Mouse (Mus musculus): ENCODE measurements around the gene Mfap1b.
A peak's percentile ranks its signal among the peaks of the same experiment; 100 is the strongest.
"Not testable (repeated sequence)": the region's sequence is repeated elsewhere in the genome, so short reads cannot be mapped to it uniquely, and the experiment has no call there.

The Mfap1b gene

GRCm38 (mm10) chr2:121468982-121469381 lies 4.9 kb downstream of the Mfap1b start:
- DNase-seq = not testable (repeated sequence)

GRCm38 (mm10) chr2:121460071-121460470 lies 13.8 kb downstream of the Mfap1b start:
- DNase-seq = no peak

- peak; percentile 89 for DNase-seq
These were observed 16.9 kb downstream of the Mfap1b start, which contains the start of gene Serinc4 for GRCm38 (mm10) chr2:121456692-121457642. Gene Serinc4, minus strand, starts transcription at chr2:121456781.

- DNase-seq = no peak
These were observed 18.3 kb downstream of the Mfap1b start for GRCm38 (mm10) chr2:121455534-121455933.

- DNase-seq = no peak
These were observed 19.9 kb downstream of the Mfap1b start for GRCm38 (mm10) chr2:121453917-121454316.

GRCm38 (mm10) chr2:121452990-121453389 lies 20.9 kb downstream of the Mfap1b start, which contains the start of gene Hypk:
Gene Hypk, plus strand, starts transcription at chr2:121453290.
- DNase-seq = no peak

GRCm38 (mm10) chr2:121452361-121452760 lies 21.5 kb downstream of the Mfap1b start:
- no peak for DNase-seq

GRCm38 (mm10) chr2:121450093-121450492 lies 23.8 kb downstream of the Mfap1b start:
- DNase-seq = peak; percentile 58

GRCm38 (mm10) chr2:121449545-121450011 lies 24.3 kb downstream of the Mfap1b start:
- no peak for DNase-seq

- peak; percentile 100 for DNase-seq
These were observed 24.9 kb downstream of the Mfap1b start, which contains the start of gene Serf2 for GRCm38 (mm10) chr2:121448739-121449535. Gene Serf2, plus strand, starts transcription at chr2:121449195.

- DNase-seq = peak; percentile 74
These were observed 25.7 kb downstream of the Mfap1b start for GRCm38 (mm10) chr2:121448136-121448535.

GRCm38 (mm10) chr2:121447006-121447405 lies 26.9 kb downstream of the Mfap1b start:
- DNase-seq = no peak

GRCm38 (mm10) chr2:121446506-121446905 lies 27.4 kb downstream of the Mfap1b start:
- DNase-seq = no peak

GRCm38 (mm10) chr2:121445117-121445516 lies 28.8 kb downstream of the Mfap1b start:
- no peak for DNase-seq

- DNase-seq = no peak
These were observed 29.7 kb downstream of the Mfap1b start, which contains the start of gene Ell3 for GRCm38 (mm10) chr2:121444178-121444577. Gene Ell3, minus strand, starts transcription at chr2:121444278.

GRCm38 (mm10) chr2:121443068-121443349 lies 30.9 kb downstream of the Mfap1b start:
- no peak for DNase-seq

GRCm38 (mm10) chr2:121442259-121443067 lies 31.4 kb downstream of the Mfap1b start:
- DNase-seq = peak; percentile 92

GRCm38 (mm10) chr2:121441800-121442199 lies 32.1 kb downstream of the Mfap1b start:
- no peak for DNase-seq

- no peak for DNase-seq
These were observed 32.8 kb downstream of the Mfap1b start for GRCm38 (mm10) chr2:121440834-121441605.

- DNase-seq = peak; percentile 86
These were observed 34.1 kb downstream of the Mfap1b start for GRCm38 (mm10) chr2:121439746-121440145.

- no peak for DNase-seq
These were observed 39.0 kb downstream of the Mfap1b start for GRCm38 (mm10) chr2:121434854-121435253.

GRCm38 (mm10) chr2:121425890-121426289 lies 48.0 kb downstream of the Mfap1b start:
- no peak for DNase-seq
